Mouse (Mus musculus) ovary, postnatal 14 days (tissue): Measurements from ENCODE around the gene Rab40c.
"Not testable (repeated sequence)": the region's sequence is repeated elsewhere in the genome, so short reads cannot be mapped to it uniquely, and the experiment has no call there.

ENCODE experiments used
- DNase-seq: peaks from one replicate; pipeline ENCODE4 v3.0.0; 2022; ENCODE audit warnings: low spot score

The Rab40c gene

DNA sequence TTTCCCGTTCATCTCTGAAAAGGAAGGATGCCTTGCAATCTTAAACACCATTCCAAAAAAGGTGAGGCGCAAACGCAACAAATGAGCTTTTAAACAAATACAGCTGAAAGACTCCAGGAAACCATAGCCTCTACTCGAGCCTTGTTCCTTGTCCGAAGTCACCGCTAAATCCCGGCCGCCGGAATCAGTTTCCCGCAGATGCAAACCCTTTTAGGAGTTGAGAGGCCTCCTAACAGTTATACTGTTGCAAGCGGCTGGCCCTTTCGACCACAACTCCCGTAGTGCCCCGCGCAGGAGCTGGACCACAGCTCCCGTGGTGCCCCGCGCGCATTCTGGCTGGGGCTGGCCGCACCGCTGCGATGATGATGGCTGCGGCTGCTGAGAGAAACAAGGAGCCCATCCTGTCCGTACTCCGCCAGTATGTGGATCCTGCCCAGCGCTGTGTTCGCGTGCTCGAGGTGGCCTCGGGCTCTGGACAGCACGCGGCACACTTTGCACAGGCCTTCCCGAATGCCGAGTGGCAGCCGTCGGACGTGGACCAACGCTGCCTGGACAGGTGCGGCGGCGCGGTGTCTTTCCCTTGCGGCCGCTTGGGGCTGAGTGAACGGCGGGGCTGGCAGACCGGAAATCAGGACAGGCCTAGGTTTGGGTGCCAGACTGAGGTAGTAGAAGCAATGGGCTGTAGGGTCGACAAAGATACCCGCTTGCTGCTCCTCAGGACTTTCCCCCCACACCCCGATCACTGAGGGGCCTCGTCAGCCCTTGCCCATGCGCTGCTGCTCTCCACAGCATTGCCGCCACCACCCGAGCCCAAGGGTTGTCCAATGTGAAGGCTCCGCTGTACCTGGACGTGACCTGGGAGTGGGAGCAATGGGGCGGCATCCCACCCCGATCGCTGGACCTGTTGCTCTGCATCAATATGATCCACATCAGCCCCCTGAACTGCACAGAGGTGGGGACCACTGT is 44.1 kb downstream of the Rab40c start:
- DNase-seq, result peak; percentile 78

DNA sequence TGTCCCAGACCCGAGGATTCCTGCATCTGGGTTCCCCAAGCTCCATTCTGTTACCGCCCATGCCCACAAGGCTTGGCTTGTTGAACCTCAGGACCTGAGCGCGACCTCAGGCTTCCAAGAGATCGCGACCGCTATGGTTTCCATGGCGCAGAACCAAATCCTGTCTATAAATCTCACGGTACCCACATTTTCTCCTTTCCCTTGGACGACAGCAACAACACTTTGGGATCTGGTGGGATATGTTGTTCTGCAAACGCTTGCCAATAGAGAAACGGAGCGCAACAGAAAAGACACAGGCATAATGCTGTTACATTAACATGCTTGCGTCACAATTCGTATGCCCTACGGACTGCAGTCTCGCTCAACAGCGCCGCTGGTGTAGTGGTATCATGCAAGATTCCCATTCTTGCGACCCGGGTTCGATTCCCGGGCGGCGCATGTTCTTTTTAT is 44.8 kb downstream of the Rab40c start, which contains the start of gene Mettl26:
Gene Mettl26, plus strand, starts transcription at position 354 of the 450 bp plus-strand sequence.
- DNase-seq, result peak; percentile 95

DNA sequence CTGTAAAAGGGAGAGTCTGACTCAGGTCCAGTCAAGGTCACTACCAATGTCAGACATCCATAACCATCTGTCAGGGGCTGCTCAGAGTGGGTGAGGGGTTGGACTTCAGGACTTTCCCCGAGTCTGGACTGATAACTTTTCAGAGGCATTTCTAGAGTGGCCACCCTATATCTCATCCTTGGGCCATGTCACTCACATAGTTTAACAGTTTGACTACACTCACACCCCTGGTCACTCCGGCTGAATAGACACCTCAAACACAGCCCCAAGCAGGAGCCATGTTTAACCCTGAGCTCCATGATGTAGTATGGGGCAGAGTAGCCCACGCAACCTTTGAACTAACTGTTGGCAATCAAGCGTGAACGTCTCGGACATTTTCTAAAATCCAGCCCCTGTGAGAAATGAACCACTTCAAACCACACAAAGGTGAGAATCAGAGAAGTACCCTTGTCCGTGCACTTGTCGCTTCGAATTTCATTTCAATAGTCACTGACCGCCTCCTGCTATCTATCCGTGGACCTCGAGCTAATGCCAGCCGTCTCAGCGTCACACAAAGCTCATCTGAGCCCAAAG is 45.3 kb downstream of the Rab40c start:
- DNase-seq, result no peak

DNA sequence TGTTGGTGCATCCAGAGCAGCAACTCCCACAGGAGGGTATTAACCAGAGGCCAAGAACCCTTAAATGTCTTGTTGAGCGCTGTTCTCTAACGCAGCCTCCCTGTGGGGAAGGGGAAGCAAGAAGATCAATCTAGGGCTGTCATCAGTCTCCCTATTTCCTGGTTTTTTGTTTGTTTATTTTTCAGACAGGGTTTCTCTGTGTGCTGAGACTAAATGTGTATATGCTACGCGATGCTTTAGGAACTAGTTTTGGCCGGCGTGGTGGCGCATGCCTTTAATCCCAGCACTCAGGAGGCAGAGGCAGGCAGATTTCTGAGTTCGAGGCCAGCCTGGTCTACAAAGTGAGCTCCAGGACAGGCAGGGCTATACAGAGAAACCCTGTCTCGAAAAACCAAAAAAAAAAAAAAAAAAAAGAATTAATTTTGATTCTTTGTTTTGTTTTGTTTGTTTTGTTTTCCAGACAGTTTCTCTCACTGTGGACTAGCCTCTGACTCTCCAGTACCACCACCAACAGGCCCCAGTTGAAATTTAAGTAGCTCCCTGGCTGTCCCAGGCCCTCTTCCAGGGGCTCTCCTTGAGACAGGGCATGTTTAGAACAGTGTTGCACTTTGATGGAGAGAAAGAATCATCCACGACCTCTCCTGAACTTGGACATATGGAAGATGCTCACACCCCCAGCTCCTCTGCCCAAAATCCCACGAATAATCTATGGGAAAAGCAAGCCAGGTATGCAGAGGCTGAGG is 46.0 kb downstream of the Rab40c start:
- no peak for DNase-seq

DNA sequence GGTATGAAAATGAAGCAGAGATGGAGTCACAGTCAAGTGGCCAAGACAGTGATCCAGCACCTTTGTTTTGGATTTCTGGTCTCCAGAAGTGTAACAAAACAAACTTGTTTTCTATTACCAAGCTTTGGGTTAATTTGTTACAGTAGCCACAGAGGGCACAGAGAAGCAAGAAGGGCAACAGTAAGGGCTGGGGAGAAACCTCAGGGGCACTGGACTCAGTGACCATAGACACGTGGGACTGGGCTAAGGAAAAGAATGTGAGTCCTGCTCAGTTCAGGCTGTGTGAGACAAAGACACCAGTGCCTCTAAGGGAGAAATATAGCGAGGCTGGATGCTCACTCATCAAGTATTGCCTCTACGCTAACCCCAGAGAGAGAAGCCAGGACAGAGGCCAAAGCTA is 46.9 kb downstream of the Rab40c start:
- DNase-seq, result no peak

DNA sequence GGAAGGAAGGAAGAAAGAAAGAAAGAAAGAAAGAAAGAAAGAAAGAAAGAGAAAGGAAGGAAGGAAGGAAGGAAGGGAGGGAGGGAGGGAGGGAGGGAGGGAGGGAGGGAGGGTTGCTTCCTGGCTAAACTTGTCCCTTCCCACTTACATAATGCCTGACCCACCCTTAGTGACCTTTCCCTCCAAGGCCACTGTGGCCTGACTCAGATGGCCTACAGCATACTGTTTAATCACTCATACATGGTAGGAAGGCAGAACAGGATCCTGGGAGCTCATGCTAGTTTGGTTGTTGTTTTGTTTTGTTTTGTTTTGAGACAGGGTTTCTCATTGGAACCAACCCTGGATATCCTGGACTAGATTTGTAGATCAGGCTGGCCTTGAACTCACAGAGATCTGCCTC is 48.0 kb downstream of the Rab40c start:
- not testable (repeated sequence) for DNase-seq

DNA sequence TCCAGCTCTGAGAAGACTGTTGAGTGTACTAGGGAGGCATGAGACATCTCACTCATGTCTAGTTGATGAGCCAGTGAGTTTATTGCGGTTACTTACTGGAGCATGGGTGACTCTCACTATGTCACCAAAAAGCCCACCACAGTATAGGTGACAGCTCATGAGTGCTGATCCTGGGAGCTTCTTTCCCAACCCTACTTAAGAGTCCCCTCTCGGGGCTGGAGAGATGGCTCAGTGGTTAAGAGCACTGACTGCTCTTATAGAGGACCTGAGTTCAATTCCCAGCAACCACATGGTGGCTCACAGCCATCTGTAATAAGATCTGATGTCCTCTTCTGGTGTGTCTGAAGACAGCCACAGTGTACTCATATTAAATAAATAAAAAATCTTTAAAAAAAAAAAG is 49.6 kb downstream of the Rab40c start:
- no peak for DNase-seq

DNA sequence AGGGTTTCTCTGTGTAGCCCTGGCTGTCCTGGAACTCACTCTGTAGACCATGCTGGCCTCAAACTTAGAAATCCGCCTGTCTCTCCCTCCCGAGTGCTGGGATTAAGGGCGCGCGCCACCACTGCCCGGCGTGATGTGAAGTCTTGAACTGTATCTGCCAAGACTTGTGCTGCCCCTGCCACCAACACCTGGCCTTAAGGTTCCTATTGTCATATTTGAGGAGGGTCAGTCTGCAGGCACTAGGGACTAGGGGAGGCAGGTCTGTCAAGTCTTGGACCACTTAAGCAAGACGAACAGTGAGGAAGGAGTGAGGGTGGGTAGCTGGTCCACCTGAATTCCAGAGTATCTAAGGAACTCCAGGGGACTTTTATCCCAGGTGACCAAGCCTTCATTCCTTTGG is 50.0 kb downstream of the Rab40c start:
- no peak for DNase-seq

DNA sequence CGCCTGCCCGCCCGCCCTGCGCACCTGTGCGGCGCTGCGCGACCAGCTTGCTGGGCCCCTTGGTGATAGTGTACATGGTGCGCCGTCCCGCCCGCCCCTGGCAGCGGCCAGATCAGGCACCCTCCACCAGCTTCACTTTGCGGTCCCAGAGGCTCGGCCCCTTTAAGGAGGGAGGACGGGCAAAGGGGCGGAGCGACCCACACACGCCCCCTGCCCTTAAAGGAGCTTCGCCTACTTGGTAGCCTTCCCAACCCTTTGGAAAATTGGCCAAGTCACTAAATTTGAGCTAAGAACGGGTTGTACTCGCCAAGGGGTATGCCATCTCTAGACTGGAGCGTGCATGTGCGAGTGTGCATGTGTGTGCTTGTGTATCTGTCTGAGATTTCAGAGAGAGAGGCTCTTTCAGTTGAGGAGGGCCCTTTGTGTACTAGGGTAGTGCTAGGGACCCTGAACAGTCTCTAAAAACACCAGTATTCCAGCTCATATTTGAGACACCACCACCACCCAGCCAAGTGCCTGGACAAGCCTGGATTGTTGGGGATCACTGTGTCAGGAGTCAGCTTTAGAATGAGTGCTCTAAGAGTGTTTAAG is 50.8 kb downstream of the Rab40c start, which contains the start of gene Mcrip2:
Gene Mcrip2, minus strand, starts transcription at position 164 of the 591 bp plus-strand sequence.
- peak; percentile 70 for DNase-seq

DNA sequence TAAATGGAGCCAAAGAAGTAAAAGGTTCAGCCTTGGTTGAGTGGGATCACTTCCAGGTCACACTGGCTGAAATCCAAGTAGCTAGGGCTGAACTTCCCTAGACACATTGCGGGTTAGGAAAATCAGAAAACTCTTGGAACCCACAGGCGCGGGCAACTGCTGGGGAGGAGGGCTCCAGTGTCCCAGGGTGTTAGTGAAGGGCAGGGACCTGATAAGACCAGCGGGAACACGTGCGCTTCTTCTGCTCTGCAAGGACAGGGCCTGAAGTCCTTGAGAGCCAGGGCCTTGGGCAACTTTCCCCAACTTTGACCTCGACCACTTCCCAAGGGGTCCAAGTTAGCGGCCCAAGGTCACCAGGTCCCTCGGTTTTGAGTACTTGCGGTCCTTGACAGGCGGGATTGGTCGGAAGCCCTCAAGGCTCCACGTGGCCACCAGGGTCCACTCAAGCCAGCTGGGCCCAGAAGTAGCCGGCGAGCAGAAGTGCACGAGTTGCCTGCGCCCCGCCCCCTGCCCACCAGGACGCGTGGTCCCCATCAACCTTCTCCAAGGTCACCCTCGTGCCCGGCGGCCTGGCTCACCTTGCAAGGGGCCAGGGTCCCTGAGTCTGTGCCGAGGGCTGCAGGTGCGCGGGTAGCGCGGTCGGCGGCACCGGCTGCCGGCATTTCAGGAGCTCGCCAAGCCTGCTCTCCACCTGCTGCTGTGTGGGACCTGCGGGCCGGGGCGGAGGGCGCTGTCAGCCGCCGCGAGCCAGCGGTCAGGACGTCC is 51.5 kb downstream of the Rab40c start:
- DNase-seq, result peak; percentile 65

DNA sequence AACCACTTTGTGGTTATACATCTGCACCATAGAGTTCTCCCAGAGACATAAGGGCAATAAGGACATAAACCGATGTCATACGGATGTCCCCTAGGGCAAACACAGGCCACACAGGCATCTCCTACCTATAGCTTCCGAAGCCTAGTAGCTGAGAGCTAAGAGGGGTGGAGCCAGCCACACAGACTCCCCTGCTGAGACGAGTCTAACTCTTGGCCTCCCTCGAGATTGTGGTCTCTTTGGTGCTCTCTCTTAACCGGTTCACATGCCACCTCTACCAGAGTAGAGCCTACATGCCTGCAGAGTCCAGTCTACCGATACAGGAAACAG is 52.1 kb downstream of the Rab40c start:
- DNase-seq, result no peak

DNA sequence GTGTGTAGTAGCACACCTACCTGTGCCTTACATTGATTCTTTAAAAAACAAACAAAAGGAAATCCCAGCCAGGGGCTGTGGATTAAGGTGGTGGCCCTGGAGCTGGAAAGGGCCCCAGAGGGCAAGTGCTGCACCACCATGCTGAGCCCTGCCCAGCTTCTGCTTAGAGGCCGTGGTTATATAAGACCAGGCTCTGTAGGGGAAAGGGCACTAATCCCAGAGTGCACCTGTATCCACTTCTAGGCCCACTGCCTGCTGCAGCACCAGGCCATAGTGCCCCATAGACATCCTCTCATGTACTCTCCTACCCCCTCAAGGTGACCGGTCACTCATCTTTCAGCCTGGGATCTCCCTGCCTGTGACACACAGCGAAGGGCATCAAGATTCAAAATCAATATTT is 53.4 kb downstream of the Rab40c start:
- DNase-seq, result no peak

DNA sequence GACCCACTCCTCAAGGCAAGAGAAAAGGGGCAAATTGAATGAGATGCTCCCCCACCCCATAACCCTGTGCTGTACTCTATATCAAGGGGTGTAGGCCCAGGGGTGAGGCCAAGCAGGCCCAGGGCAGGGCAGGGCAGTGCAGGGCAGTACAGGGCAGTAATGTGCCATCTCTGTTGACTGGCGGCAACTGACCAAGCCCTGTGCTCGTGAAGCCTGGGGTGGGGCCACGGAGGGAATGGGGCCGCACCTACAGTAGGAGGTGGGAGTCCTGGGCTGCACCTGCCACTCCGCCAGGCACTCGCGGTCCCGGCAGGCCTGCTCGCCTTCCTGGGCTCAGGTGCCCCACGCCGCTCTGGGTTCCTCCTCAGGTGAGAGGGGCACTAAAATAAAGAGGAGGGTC is 54.2 kb downstream of the Rab40c start:
- no peak for DNase-seq

DNA sequence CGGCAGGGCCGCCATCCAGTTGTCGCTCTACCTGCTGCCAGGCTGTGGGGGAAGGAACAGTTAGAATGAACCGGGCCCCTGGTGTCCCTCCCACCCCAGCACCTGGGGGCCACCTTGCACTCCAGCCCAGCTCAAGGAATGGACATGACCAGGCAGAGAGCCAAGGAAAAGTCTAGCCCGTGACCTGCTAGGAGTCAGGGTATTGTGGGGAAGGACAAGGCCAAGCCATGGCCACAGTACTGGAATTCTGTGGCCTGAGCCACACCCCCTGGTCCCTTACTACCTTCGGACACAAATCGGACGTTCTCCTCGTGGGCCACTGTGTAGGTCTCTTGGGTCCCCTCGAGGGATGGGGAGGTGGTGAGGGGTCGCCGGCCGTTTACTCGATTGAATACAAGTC is 55.2 kb downstream of the Rab40c start:
- DNase-seq, result no peak

DNA sequence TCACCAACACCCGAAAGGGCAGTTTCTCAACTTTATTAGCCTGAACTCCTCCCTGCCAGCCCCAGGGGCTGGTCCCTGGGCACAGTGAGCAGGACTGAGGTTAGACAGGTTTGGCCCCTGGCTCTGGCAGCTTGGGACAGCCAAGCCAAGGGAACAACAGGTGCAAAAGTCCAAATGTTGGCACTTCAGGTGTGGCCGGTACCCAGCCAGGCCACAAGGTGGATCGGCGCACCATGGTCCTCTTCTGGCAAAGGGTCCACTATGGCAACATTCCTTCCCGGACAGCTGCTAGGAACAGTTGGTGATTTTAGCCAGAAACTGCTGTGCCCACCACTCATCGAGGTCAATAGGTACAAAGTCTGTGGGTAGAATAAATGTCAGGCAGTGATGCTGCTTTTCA is 55.8 kb downstream of the Rab40c start:
- no peak for DNase-seq

DNA sequence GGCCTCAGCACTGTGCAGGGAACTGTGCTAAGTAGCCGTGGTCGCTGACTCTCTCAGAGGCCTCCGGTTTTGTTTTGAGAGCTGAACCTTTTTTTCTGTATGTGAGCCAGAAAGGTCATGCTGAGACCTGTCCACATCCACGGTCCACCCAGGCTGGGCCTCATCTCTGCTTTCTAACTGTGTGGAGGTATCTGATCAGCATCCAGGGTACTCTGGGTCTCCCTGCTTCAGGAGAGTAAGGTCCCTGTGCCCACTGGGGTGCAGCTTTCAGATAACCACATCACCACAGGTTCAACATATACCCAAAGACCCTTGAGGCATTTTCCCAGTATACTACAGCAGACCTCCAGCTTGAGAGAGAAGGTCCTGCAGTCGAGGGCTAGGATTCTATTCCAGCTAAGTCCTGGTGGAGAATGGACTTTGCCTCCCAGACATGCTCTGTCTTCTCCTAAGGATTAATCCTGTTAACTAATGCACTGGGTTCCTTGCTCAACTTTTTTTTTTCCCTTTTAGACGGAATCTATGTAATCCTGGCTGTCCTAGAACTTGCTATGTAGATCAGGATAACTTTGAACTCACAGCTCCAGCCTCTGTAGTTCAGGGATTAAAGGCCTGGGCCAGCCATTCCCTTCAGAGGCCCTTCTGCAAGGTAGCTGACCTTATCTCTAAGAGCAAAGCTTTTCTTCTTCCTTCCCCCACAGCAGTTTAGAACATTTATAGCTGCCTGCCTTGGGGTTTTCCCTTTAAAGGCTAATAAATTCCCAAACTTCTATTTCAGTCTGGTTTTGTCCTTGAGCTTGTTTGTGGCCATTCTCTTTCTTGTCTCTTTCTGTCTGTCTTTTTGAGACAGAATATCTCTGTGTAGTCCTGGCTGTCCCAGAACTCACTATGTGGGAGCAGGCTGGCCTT is 57.6 kb downstream of the Rab40c start:
- DNase-seq, result no peak

DNA sequence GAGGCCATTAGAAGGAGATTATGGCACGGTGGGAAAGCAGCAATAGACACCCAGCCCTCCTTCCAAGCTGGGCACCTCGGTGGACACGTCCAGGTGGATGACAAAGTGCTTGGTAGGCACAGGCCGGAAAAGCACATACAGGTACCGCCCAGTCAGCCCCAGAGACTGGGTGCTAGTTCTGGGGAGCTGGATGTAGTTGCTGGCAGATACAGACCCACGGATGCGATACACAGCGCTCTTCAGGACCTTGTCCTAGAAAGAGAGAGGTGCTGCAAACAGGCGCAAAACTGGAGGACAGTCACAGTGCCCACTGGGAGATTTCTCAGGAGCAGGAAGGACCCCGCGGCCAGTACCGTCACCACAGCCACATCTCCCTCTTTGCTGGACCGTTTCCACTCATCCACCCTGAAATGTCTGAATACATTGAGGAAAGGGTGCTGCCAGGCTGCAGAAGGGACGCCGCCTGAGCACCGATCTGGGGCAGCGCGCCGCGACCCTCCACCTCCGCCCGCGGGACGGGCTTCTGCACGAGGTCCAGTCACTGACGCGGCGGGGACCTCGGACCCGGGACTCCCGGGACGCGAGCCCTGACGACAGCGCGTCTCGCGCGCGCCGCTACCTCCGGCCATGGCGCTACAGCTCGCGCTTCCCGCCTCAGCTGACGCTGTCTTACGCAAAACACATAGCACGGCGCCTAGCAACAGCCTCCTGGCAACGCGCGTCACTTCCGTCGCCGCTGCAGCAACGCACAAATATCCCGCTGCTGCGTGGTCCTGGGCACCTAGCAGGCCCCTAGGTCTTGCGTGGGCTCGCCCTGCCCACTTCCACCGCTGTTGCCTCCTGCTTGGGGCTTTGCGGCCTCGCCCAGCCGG is 58.5 kb downstream of the Rab40c start, which contains the start of gene Wdr90:
Gene Wdr90, minus strand, starts transcription at position 670 of the 872 bp plus-strand sequence.
- DNase-seq, result peak; percentile 86

DNA sequence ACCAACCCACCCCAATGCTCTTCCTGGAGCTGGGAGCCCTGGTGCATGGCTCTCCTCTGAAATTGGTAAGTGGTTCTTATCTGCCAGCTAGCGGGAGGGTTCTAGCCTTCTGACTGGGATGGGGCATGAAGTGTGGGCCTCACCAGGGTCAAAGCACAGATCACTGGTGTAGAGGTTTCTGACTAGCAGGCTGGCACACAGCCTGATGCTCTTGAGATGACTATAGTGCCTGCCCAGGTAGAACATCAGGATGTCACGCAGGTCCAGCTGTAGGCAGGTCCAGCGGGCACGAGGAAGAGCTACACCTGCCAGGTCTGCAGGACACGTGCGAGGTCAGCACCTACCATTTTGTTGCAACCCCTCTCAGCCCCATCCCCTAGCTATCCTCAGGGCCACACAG is 59.3 kb downstream of the Rab40c start:
- DNase-seq, result no peak

DNA sequence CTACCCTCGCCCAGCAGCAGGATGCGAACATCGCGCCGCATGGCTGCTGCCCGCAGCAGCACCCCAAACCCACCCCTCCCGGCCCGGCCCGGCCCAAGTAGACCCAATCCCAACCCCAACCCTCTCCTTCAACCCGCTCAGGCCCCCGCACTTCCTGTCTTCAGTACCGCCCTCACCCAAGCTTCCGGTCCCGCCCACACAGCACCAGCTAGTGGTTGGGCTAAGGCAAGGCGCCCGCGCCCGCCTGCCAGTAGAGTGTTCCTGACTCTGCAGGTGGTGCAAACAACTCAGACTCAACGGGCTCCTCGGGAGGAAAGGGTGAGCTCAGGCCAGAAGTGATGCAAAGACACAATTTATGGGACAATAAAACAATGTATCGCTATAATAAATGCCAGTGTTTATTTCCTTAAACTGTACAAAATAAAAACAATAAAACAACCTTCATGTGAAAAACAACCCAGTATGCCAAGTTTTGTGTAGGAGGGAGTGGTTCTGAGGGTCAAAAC is 75.1 kb downstream of the Rab40c start, which contains the start of gene Rhot2:
Gene Rhot2, minus strand, starts transcription at position 456 of the 506 bp plus-strand sequence.
- DNase-seq, result peak; percentile 85
